Mouse (Mus musculus) hindbrain, embryonic 12.5 days (tissue): ENCODE results near the gene Olfr1392. TPM values are rescaled to one million over a fixed set of nuclear protein-coding genes. Genes with fewer than 3 reads are reported as not detected.
"Not testable (repeated sequence)": the region's sequence is repeated elsewhere in the genome, so short reads cannot be mapped to it uniquely, and the experiment has no call there.

ENCODE experiments used
- ATAC-seq: fragments of 200-750 bp; cut with Nextera tagmentation; 2 replicates; pipeline ENCODE4 v1.8.0; 2017; ENCODE audit warnings: moderate TSS enrichment; ENCODE audit not compliant: low FRiP score
- H3K27ac ChIP-seq: fragments of 300-500 bp; sonication (generic); 2 replicates; pipeline ENCODE4 v1.5.1; 2016; ENCODE audit warnings: mild to moderate bottlenecking
- H3K27me3 ChIP-seq: fragments of 300-500 bp; sonication (generic); 2 replicates; pipeline ENCODE4 v1.6.1; 2016; ENCODE audit warnings: mild to moderate bottlenecking
- H3K36me3 ChIP-seq: fragments of 300-500 bp; sonication (generic); 2 replicates; pipeline ENCODE4 v1.6.1; 2016; ENCODE audit warnings: mild to moderate bottlenecking
- H3K4me1 ChIP-seq: fragments of 300-500 bp; sonication (generic); 2 replicates; pipeline ENCODE4 v1.6.1; 2016
- H3K4me2 ChIP-seq: fragments of 300-500 bp; sonication (generic); replicated peaks from 2 replicates; pipeline ENCODE4 v1.6.1; 2016; ENCODE audit warnings: mild to moderate bottlenecking
- H3K4me3 ChIP-seq: fragments of 300-500 bp; sonication (generic); 2 replicates; pipeline ENCODE4 v1.5.1; 2016; ENCODE audit warnings: mild to moderate bottlenecking
- H3K9ac ChIP-seq: fragments of 300-500 bp; sonication (generic); 2 replicates; pipeline ENCODE4 v1.6.1; 2016; ENCODE audit warnings: mild to moderate bottlenecking, moderate library complexity
- H3K9me3 ChIP-seq: fragments of 300-500 bp; sonication (generic); replicated peaks from 2 replicates; pipeline ENCODE4 v1.6.1; 2016; ENCODE audit warnings: mild to moderate bottlenecking
- WGBS: fragments of 180-500 bp; shearing (Covaris S2); methylation state at CpG from one replicate; pipeline ENCODE4 v1.1.7; 2016; 5-methylcytosine and 5-hydroxymethylcytosine counted together
- polyA plus RNA-seq: library from polyadenylated mRNA; unstranded; fragments of >200 nt; fragmentation: Nextera tagmentation; extraction: Ambion mirVana; gene quantifications from 2 replicates; pipeline ENCODE4 v1.2.1, GENCODE M21; 2016

Gene Olfr1392
- polyA plus RNA-seq, 1 experiment from 2014 or later, result not detected

DNA sequence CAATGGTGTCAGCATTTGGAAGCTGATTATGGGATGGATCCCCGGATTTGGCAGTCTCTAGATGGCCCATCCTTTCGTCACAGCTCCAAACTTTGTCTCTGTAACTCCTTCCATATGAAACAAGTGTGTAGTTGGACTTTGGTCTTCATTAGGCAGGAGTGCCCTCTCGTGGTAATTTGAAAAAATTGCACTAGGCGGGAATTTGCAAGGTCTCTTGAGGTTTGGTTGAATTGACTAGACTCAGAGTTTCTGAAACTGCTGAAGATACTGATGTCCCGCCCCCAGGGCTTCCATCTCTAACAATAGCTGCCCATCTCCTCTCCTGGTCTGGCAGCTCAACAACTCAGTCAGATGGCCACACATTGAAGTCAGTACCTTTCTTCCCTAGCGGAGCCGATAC, 13.7 kb upstream of the Olfr1392 start:
- Histone ChIP-seq H3K27me3 (no peaks in the 10 kb centered on the region), H3K4me3 (no peak overlapping the region), H3K4me1 (peaks cover 6% of the 10 kb centered on the region), H3K9ac (no peak overlapping the region), H3K27ac (no peak overlapping the region), H3K9me3 (no peaks in the 10 kb centered on the region), H3K36me3 (no peaks in the 10 kb centered on the region), H3K4me2 (no peak overlapping the region)
- 31% methylated on average over 7 of the region's 7 CpGs for WGBS
- 0 out of 2 replicates have a peak, but pooled peaks have one; percentile 8 for ATAC-seq

DNA sequence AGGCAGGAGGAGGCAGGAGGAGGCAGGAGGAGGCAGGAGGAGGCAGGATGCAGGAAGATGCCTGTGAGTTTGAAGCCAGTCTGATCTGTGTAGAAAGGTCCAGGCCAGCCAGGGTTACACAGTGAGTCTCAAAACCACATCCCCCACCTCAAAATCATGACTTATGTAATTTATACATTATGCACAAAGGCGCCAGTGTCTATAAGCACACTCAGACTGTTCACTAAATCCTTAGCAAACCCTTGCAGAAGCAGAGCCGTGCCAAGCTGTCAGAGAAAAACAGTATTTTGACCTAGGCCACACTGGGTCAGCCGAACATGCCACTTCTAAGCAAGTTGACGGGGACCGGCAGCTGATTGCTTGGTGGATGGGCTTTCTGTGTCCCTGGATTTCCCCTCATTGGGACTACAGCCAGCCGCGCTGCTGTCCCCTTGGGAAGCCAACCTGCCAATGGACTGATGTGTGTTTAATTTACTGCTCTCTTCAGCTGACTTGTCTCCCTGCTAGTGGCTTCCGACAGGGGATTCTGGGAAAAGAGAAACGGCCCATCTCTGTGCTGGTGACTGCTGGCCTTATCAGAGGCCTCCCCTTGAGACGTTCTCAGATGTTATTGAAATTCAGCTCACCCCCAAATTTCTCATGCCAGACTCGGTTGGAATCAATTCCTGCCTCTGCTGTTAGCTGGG, 11.1 kb upstream of the Olfr1392 start:
- Histone ChIP-seq H3K9ac (no peak overlapping the region), H3K4me2 (no peak overlapping the region)

DNA sequence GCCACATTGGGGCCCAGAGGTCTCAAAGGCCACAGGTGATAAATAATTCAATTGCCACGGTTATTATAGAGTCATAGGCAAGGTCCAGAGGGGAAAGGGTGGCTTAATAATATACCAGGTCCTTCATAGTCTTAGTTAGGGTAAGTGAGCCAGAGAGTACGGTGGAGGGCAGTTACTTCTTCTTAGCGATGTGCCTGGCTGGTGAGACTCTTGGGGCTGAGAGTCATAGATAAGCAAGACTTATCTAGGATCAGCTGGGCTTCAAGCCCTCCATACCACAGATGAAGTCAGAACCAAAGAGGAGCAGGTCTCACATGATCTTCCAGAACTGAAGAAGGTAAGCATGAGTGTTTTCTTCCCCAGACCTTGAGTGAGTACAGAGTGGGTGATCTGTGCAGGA, 6.9 kb upstream of the Olfr1392 start, which contains the start of gene Olfr1393:
Gene Olfr1393, plus strand, starts transcription at position 83 of the 400 bp plus-strand sequence.
- Histone ChIP-seq H3K27ac (no peak within 1 kb of the TSS), H3K4me2 (no peak within 1 kb of the TSS), H3K27me3 (no peaks in the 10 kb centered on the region), H3K9ac (no peak within 1 kb of the TSS), H3K4me3 (no peak within 1 kb of the TSS), H3K36me3 (no peaks in the 10 kb centered on the region), H3K9me3 (no peaks in the 10 kb centered on the region), H3K4me1 (peaks cover 6% of the 10 kb centered on the region)
- 91% methylated on average over 3 of the region's 3 CpGs for WGBS
- no peak for ATAC-seq

More for the DNA sequence above, 11.1 kb upstream of the Olfr1392 start:
- H3K4me1 ChIP-seq, result peaks cover 6% of the 10 kb centered on the region
- no peaks in the 10 kb centered on the region for H3K9me3 ChIP-seq
- no peak overlapping the region for H3K4me3 ChIP-seq
- H3K27me3 ChIP-seq, result no peaks in the 10 kb centered on the region
- H3K36me3 ChIP-seq, result no peaks in the 10 kb centered on the region
- peak overlapping the region; percentile 35; the same call in 1 of the 2 replicates for H3K27ac ChIP-seq
- 61% methylated on average over 11 of the region's 11 CpGs for WGBS
- ATAC-seq, result peak; percentile 77

DNA sequence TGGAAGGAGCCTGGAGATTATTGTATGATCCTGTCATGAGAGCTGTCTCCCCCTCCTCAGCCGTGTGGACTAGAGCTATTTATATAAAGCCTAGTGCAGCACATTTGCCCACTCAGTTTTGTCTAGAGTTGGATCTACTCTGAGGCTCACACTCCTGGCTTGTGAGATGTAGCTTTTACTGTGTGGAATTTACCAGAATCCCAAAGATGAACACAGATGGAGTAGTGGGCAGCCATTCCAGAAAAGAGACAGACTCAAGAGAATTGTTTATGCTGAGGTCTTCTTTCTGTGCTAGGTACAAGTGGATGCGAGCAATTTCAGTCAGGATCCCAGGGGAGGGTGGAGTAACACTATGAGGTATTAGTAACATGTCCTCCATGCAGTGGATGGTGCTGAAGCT, 2.2 kb downstream of the Olfr1392 start:
- H3K9me3 ChIP-seq, result no peaks in the 10 kb centered on the region
- WGBS, result 89% methylated on average over 2 of the region's 2 CpGs
- H3K9ac ChIP-seq, result no peak overlapping the region
- no peak overlapping the region for H3K4me2 ChIP-seq
- no peak overlapping the region for H3K27ac ChIP-seq
- H3K4me3 ChIP-seq, result no peak overlapping the region
- no peak for ATAC-seq
- H3K27me3 ChIP-seq, result no peaks in the 10 kb centered on the region
- H3K36me3 ChIP-seq, result no peaks in the 10 kb centered on the region
- H3K4me1 ChIP-seq, result no peaks in the 10 kb centered on the region

DNA sequence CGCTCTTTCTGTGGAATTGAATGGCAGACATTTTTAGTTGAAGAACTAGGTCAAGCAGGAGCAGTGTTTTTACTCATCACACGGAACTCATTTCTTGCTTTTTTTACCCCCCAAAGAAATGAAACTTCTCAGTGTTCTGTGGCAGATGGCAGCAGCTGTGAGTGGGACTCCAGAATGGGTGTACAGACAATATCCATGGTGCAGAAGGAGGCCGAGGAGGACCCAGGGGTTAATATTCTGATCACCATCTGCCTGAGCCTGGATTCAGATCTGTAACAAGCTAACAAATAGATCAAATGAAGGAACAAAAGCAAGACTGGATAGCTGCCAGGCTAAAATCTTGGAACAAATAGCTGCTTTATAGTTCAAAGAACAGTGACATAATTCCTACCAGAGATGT, 7.7 kb downstream of the Olfr1392 start:
- H3K4me1 ChIP-seq, result no peaks in the 10 kb centered on the region
- no peak overlapping the region for H3K27ac ChIP-seq
- H3K9me3 ChIP-seq, result no peaks in the 10 kb centered on the region
- H3K27me3 ChIP-seq, result no peaks in the 10 kb centered on the region
- no peaks in the 10 kb centered on the region for H3K36me3 ChIP-seq
- WGBS, result 69% methylated on average over 3 of the region's 3 CpGs
- no peak for ATAC-seq
- no peak overlapping the region for H3K4me2 ChIP-seq
- no peak overlapping the region for H3K9ac ChIP-seq
- no peak overlapping the region for H3K4me3 ChIP-seq

DNA sequence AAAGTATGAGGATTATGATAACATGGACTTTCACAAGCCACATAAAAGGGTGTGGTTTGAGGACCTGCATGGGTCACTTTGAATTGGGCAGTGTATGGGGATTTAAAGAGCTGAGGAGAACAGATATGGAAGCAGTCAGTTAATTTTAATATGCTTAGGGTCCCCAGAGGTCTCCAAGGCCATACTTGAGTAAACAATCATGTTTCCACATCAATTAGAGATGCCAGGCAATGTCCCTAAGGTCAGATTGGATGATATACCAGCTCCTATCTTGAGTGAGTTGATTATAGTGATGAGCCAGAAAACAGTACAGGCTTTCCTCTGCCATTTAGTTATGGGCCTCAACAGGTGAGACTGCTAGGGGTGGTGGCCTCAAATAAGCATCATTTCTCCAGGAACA, 19.4 kb downstream of the Olfr1392 start, which contains the start of gene Olfr10:
Gene Olfr10, plus strand, starts transcription at position 301 of the 400 bp plus-strand sequence.
- Histone ChIP-seq H3K4me3 (no peak within 1 kb of the TSS), H3K9ac (no peak within 1 kb of the TSS), H3K4me1 (no peaks in the 10 kb centered on the region), H3K27me3 (no peaks in the 10 kb centered on the region), H3K36me3 (no peaks in the 10 kb centered on the region), H3K4me2 (no peak within 1 kb of the TSS), H3K27ac (no peak within 1 kb of the TSS), H3K9me3 (no peaks in the 10 kb centered on the region)
- ATAC-seq, result no peak

DNA sequence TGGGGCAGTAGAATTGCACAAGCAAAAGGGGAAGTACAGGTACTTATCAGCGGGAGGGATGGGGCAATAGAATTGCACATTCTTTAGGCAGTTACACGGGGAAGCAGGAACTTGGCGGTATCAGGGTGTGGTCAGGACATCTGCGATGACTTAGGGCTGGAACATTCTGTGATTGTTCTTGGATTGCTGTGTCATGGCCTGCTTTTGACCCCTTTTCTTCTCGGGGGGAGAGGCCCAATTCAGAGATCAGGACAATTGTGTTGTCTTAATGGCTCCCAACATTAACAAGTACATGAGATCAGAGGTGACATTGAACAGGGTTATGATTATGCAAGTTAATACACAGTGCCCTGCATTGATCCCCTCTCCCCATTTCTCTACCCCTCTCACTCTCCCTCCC, 23.5 kb downstream of the Olfr1392 start:
- not testable (repeated sequence) for H3K36me3 ChIP-seq, H3K4me1 ChIP-seq, H3K9ac ChIP-seq, H3K27me3 ChIP-seq, H3K27ac ChIP-seq, H3K4me2 ChIP-seq, H3K9me3 ChIP-seq, ATAC-seq, H3K4me3 ChIP-seq
- WGBS, result 81% methylated on average over 5 of the region's 5 CpGs

DNA sequence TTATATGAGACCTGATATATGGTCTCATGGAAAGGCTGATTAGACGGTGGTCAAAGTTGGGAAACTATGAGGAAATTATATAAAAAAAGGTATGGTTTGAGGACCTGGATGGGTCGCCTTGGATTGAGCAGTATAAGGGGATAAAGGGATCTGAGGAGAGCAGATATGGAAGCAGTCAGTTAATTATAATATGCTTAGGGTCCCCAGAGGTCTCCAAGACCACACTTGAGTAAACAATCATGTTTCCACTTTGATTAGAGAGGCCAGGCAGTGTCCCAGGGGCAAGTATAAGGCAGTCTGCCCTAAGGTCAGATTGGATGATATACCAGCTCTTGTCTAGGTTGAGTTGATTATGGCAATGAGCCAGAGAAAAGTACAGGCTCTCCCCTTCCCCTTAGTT, 37.4 kb downstream of the Olfr1392 start, which contains the start of gene Olfr1391:
Gene Olfr1391, plus strand, starts transcription at position 301 of the 400 bp plus-strand sequence.
- ATAC-seq, result no peak
- no peaks in the 10 kb centered on the region for H3K9me3 ChIP-seq
- no peak within 1 kb of the TSS for H3K9ac ChIP-seq
- H3K4me3 ChIP-seq, result no peak within 1 kb of the TSS
- no peaks in the 10 kb centered on the region for H3K4me1 ChIP-seq
- no peaks in the 10 kb centered on the region for H3K27me3 ChIP-seq
- H3K36me3 ChIP-seq, result no peaks in the 10 kb centered on the region
- H3K27ac ChIP-seq, result no peak within 1 kb of the TSS
- H3K4me2 ChIP-seq, result no peak within 1 kb of the TSS
- 85% methylated on average over 2 of the region's 2 CpGs for WGBS

DNA sequence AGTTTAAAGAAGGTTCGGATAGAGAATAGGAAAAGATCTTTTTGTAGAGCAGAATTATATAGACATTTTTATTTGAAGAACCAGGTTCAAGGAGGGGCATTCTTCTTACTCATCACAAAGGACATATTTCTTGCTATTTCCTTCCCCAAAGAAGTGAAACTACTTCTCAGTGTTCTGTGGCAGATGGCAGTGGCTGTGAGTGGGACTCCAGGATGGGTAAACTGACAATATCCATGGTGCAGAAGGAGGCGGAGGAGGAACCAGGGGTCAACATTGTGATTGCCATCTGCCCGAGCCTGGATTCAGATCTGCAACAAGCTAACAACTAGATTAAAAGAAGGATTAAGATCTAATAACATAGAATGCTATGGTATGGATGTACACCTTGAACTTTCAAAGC, 41.6 kb downstream of the Olfr1392 start:
- H3K4me2 ChIP-seq, result no peak overlapping the region
- no peaks in the 10 kb centered on the region for H3K27me3 ChIP-seq
- no peak for ATAC-seq
- no peaks in the 10 kb centered on the region for H3K4me1 ChIP-seq
- no peak overlapping the region for H3K27ac ChIP-seq
- H3K9me3 ChIP-seq, result no peaks in the 10 kb centered on the region
- H3K9ac ChIP-seq, result no peak overlapping the region
- 86% methylated on average over 3 of the region's 3 CpGs for WGBS
- no peaks in the 10 kb centered on the region for H3K36me3 ChIP-seq
- H3K4me3 ChIP-seq, result no peak overlapping the region

DNA sequence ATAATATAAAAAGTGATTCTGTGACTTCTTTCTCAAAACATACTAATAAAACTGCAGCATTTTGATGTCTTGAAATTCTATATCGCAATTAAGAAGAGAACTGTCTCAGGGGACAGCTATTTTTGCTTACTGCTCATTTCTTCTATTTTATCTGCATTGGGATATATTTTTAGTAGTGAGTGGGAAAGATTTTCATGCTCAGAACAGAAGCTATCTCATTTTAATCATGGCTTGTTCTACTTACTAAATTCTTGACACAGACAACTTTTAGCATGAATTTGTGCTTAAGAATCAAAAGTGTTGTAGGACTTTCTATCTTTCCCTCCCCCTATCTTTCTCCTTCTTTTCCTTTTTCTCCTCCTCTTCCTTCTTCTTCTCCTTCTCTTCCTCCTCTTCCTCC, 44.6 kb downstream of the Olfr1392 start:
- Histone ChIP-seq H3K27me3 (no peaks in the 10 kb centered on the region), H3K4me2 (no peak overlapping the region), H3K9ac (no peak overlapping the region), H3K9me3 (no peaks in the 10 kb centered on the region), H3K36me3 (no peaks in the 10 kb centered on the region), H3K27ac (no peak overlapping the region), H3K4me3 (no peak overlapping the region), H3K4me1 (no peaks in the 10 kb centered on the region)
- WGBS, result 84% methylated on average over 1 of the region's 1 CpGs
- ATAC-seq, result no peak

DNA sequence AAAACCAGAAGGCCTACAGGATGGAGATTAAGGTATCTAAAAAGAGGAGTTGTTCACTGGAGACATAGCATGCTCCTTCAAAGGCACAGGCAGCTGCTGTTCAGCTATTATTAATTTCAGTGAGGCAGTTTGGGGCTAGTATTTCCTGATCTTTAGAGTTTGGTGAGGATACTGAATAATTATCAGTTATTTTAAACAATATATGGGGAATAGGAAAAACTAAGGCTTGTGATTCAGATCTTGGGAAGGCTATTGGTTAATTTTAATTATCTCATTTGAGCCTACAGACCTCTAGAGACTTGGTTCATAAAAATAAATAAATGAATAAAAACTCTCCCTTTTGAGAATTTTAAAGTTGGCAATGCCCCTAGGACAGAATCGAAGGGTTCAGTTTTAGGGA, 49.8 kb downstream of the Olfr1392 start, which contains the start of gene Olfr1390:
Gene Olfr1390, plus strand, starts transcription at position 301 of the 400 bp plus-strand sequence.
- WGBS, result 84% methylated on average over 1 of the region's 1 CpGs

DNA sequence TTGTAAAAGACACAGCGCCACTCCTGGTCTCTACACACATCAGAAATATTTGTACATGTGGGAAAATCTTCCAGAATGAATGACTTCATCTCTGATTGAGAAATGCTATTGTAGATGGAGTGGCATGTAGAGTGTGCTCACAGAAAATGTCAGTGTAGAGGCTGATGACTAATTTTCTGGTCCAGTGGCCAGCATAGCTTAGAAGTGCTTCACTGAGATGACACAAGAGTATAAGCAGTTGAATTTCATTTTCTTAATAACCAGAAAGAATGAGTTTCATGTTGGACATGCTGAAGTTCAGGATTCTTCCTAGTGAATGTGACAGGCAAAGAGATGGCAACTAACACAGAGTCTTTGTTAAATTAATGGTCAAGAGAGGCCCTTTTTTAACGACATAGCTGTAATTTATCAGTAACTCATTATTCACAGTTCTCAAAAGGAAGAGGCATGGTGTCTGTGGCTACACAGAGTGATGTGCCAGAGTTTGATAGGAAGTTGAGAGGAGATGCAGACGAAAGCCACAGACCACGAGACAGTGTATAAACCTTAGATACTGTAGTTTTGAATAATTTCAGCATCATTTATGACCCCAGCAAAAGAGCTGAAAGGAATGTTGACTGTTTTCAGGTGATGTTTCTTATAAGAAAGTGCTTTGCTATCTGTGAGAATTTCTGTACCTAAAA, 52.2 kb downstream of the Olfr1392 start:
- H3K27me3 ChIP-seq, result no peaks in the 10 kb centered on the region
- H3K4me1 ChIP-seq, result no peaks in the 10 kb centered on the region
- no peak overlapping the region for H3K27ac ChIP-seq
- no peaks in the 10 kb centered on the region for H3K36me3 ChIP-seq
- H3K9me3 ChIP-seq, result no peaks in the 10 kb centered on the region
- H3K4me3 ChIP-seq, result no peak overlapping the region
- ATAC-seq, result no peak
- 74% methylated on average over 4 of the region's 4 CpGs for WGBS
- no peak overlapping the region for H3K4me2 ChIP-seq
- no peak overlapping the region for H3K9ac ChIP-seq

More for the DNA sequence above, 49.8 kb downstream of the Olfr1392 start, which contains the start of gene Olfr1390:
- Histone ChIP-seq H3K27ac (no peak within 1 kb of the TSS), H3K36me3 (no peaks in the 10 kb centered on the region), H3K4me2 (no peak within 1 kb of the TSS), H3K27me3 (no peaks in the 10 kb centered on the region), H3K9me3 (no peaks in the 10 kb centered on the region), H3K4me3 (no peak within 1 kb of the TSS), H3K9ac (no peak within 1 kb of the TSS), H3K4me1 (no peaks in the 10 kb centered on the region)
- ATAC-seq, result no peak
